Mouse (Mus musculus) olfactory bulb, adult 2 months (tissue): ENCODE measurements around the gene Lrmp.

Experiments
- CTCF ChIP-seq: fragments of 200-500 bp; IDR thresholded peaks from 2 replicates; pipeline ENCODE4 v1.5.1; 2012; ENCODE audit warnings: low read depth, mild to moderate bottlenecking, low read length, moderate library complexity; ENCODE audit not compliant: insufficient read depth
- POLR2A ChIP-seq: fragments of 200-500 bp; IDR thresholded peaks from 2 replicates; pipeline ENCODE4 v1.6.1; 2012; ENCODE audit warnings: mild to moderate bottlenecking, low read depth, low read length, moderate library complexity; ENCODE audit not compliant: insufficient read depth

GRCm38 (mm10) chr6:145135804-145136203, 20.4 kb downstream of the Lrmp start:
- TF ChIP-seq CTCF (no peak), POLR2A (no peak)
